Mouse (Mus musculus): ENCODE results near the gene Pigc. TPM values are rescaled to one million over a fixed set of nuclear protein-coding genes. Genes with fewer than 3 reads are reported as not detected.

The Pigc gene
- 5.6 TPM for polyA plus RNA-seq (2015; fragmentation: Illumina TruSeq; extraction: RNeasy Lipid Tissue Mini Kit (QIAGEN cat#74804); ENCODE audit: insufficient read depth, low read depth, low replicate concordance)

GRCm38 (mm10) chr1:161968589-161969407 is at the start of gene Pigc:
Gene Pigc (plus strand): TSS chr1:161969186.

GRCm38 (mm10) chr1:161979536-161979935 is 10.6 kb downstream of the Pigc start, which contains the start of gene 4930558K02Rik:
Gene 4930558K02Rik (minus strand): TSS chr1:161979636.

Other genes with a start within 250 kb of the Pigc start
- gene Fasl, start 180.7 kb upstream of the Pigc start, polyA plus RNA-seq (2015; fragmentation: Illumina TruSeq; extraction: RNeasy Lipid Tissue Mini Kit (QIAGEN cat#74804); ENCODE audit: insufficient read depth, low read depth, low replicate concordance): not detected
- gene Suco, start 92.5 kb upstream of the Pigc start, polyA plus RNA-seq (2015; fragmentation: Illumina TruSeq; extraction: RNeasy Lipid Tissue Mini Kit (QIAGEN cat#74804); ENCODE audit: insufficient read depth, low read depth, low replicate concordance): 14.1 TPM
- gene 4930558K02Rik, start 10.4 kb downstream of the Pigc start, polyA plus RNA-seq (2015; fragmentation: Illumina TruSeq; extraction: RNeasy Lipid Tissue Mini Kit (QIAGEN cat#74804); ENCODE audit: insufficient read depth, low read depth, low replicate concordance): not detected